Mouse (Mus musculus) neutrophil, adult 83 days (primary cell): ENCODE measurements around the gene Olfr609. TPM values are rescaled to one million over a fixed set of nuclear protein-coding genes. Genes with fewer than 3 reads are reported as not detected.

Experiments used
- total RNA-seq, 2 experiments: library from RNA; stranded (reverse); gene quantifications; one replicate each; pipeline ENCODE4 v1.2.4; 2023

The Olfr609 gene
- total RNA-seq, result not detected

DNA sequence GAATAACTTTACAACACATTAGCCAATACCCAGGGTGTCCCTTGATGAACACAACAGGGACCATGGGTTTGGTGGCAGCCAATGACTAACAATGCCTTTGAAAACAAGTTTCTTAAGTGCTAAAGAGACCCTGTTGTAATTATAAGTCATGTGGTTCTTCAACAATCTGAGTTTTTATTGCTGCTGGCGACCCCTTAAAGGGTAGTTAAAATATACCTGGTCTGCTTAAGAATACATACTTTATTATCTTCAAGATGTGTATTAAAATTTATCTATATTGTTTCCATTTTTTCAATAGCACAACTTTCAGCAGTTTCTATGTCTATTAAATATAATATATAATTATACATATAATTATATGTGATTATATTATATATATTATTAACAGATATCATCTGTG, at the start of gene Olfr609:
Gene Olfr609, minus strand, starts transcription at position 101 of the 400 bp plus-strand sequence.

DNA sequence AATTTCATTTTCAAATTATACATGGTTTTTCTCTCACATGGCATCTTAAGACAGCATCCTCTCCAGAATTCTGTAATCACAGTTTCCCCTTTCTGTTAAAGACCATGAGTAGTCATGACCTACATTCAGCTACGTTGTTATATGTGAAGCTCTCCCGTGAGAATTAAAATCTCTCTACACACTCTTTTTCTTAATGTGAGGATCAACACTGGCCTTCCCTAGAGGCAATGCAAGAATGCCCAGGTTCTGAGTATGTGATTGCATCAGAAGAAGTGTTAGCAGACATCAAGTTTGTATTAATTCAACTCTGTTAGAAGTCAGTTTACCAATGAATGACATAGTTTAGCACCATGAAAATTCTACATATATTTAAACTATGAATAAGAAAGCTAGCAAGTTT, 44.8 kb upstream of the Olfr609 start, which contains the start of gene Olfr612:
Gene Olfr612, minus strand, starts transcription at position 101 of the 400 bp plus-strand sequence.

DNA sequence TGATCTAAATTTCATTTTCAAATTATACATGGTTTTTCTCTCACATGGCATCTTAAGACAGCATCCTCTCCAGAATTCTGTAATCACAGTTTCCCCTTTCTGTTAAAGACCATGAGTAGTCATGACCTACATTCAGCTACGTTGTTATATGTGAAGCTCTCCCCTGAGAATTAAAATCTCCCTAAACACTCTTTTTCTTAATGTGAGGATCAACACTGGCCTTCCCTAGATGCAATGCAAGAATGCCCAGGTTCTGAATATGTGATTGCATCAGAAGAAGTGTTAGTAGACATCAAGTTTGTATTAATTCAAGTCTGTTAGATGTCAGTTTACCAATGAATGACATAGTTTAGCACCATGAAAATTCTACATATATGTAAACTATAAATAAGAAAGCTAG, 22.9 kb upstream of the Olfr609 start, which contains the start of gene Olfr611:
Gene Olfr611, minus strand, starts transcription at position 101 of the 400 bp plus-strand sequence.

DNA sequence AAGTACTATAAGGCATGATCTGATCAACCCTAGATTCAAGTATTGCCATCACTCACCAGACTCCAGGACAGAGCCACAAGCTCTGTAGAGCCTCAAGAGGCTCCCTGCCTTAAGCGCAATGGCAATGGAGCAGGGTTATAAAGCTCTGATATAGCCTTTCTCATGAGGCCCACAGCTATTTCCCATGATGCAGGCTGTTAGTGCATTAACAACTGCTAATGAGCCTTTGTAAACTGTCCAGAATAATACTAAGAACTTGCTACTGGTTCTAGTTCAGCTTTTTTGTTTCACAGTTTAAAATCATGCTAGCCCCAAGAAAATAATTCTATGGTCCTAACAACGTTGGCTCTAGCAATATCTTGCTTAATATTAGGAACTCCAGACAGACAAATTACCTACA, 14.2 kb upstream of the Olfr609 start, which contains the start of gene Olfr610:
Gene Olfr610, minus strand, starts transcription at position 101 of the 400 bp plus-strand sequence.

DNA sequence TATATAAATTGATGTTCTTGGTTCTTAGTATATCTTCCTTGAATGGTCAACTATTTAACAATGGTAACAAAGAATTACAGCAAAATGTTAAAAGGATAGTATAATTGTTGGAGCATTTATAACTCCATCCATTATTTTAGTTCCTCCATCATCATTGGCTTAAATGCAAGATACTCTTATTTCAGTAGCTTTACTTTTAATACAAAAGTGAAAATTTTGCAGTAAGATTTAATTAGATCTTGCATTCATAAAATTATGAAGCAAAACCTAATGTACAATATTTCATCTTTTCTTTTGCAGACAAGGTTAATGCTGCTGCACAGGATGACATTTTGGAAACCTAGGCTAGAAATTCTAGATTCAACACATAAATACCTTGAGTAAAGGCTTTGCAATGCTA, 28.3 kb downstream of the Olfr609 start, which contains the start of gene Olfr608:
Gene Olfr608, plus strand, starts transcription at position 301 of the 400 bp plus-strand sequence.

DNA sequence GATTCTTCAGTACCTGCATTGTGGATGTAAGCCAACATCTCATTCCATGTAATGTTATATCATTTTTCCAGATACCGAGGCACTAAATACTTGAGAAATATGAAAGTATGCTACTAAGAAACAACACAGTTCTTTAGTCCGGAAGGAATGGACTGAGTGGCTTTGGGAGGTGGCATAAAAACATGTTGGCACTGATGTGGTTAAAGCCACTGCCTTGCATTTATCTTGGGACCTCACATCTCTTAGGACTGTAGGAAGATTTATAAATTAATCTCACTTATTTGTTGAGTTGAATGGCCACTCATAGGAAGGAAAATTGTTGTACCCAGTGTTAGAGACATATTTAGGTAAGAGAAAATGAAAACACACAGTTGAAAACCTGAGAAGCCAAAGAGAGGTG, 49.1 kb downstream of the Olfr609 start, which contains the start of gene Olfr606:
Gene Olfr606, plus strand, starts transcription at position 301 of the 400 bp plus-strand sequence.

DNA sequence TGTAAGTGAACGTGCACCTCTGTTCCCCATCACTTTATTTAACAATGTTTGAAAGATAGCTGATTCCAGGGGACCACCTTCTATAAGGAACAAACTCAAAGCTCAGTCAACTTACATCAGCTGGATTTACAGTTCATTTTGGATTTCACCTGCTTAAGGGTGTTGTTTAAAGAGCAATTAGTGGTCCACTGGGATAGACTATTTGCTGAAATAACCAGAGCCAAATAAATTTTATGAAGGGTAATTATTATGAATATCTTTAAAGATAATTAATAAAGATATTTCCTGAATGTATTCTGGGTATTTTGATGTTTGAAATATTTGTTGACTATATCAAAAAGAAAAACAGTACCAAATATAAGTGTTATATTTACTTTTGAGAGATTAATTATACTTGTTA, 52.5 kb downstream of the Olfr609 start, which contains the start of gene Olfr605:
Gene Olfr605, minus strand, starts transcription at position 101 of the 400 bp plus-strand sequence.

Other genes with a start within 250 kb of the Olfr609 start
- not detected for gene Usp17ld, start 245.6 kb downstream of the Olfr609 start, total RNA-seq
- gene Olfr596, start 192.4 kb downstream of the Olfr609 start, total RNA-seq, result not detected
- not detected for gene Olfr597, start 181.7 kb downstream of the Olfr609 start, total RNA-seq
- gene Olfr598, start 174.5 kb downstream of the Olfr609 start, total RNA-seq, result not detected
- gene Olfr599, start 162.1 kb downstream of the Olfr609 start, total RNA-seq, result not detected
- gene Olfr600, start 148.4 kb downstream of the Olfr609 start, total RNA-seq, result not detected
- not detected for gene Olfr601, start 135.4 kb downstream of the Olfr609 start, total RNA-seq
- gene Olfr603, start 111.9 kb downstream of the Olfr609 start, total RNA-seq, result not detected
- not detected for gene Usp17lc, start 83.0 kb downstream of the Olfr609 start, total RNA-seq
- gene Olfr605, start 52.6 kb downstream of the Olfr609 start, total RNA-seq, result not detected
- not detected for gene Olfr606, start 49.0 kb downstream of the Olfr609 start, total RNA-seq
- under 1 TPM in 1 of 2 experiments, not detected in 1; 0.07 TPM for gene Olfr607, start 33.9 kb downstream of the Olfr609 start, total RNA-seq
- not detected for gene Olfr608, start 28.2 kb downstream of the Olfr609 start, total RNA-seq
- gene Olfr610, start 14.1 kb upstream of the Olfr609 start, total RNA-seq, result not detected
- not detected for gene Olfr611, start 22.8 kb upstream of the Olfr609 start, total RNA-seq
- gene Olfr612, start 44.7 kb upstream of the Olfr609 start, total RNA-seq, result not detected
- not detected for gene Olfr613, start 50.0 kb upstream of the Olfr609 start, total RNA-seq
- gene Olfr615, start 58.0 kb upstream of the Olfr609 start, total RNA-seq, result not detected
- not detected for gene Olfr616, start 71.1 kb upstream of the Olfr609 start, total RNA-seq
- not detected for gene Olfr617, start 75.0 kb upstream of the Olfr609 start, total RNA-seq
- gene Olfr618, start 92.0 kb upstream of the Olfr609 start, total RNA-seq, result not detected
- not detected for gene Olfr619, start 102.5 kb upstream of the Olfr609 start, total RNA-seq
- gene Olfr620, start 114.5 kb upstream of the Olfr609 start, total RNA-seq, result not detected
- gene Olfr622, start 144.6 kb upstream of the Olfr609 start, total RNA-seq, result not detected
- gene Olfr623, start 165.6 kb upstream of the Olfr609 start, total RNA-seq, result not detected
- gene Olfr624, start 173.1 kb upstream of the Olfr609 start, total RNA-seq, result not detected
- not detected for gene Olfr625-ps1, start 184.7 kb upstream of the Olfr609 start, total RNA-seq
- not detected for gene Olfr243, start 216.6 kb upstream of the Olfr609 start, total RNA-seq
- not detected for gene Olfr628, start 232.3 kb upstream of the Olfr609 start, total RNA-seq
- gene Olfr629, start 246.9 kb upstream of the Olfr609 start, total RNA-seq, result not detected